Mouse (Mus musculus): ENCODE measurements around the gene Vmn1r60. TPM values are rescaled to one million over a fixed set of nuclear protein-coding genes. Genes with fewer than 3 reads are reported as not detected.
"Not testable (repeated sequence)": the region's sequence is repeated elsewhere in the genome, so short reads cannot be mapped to it uniquely, and the experiment has no call there.

Vmn1r60 gene
- polyA plus RNA-seq (2014; fragmentation: Nextera tagmentation; extraction: Ambion mirVana), result not detected in 2 replicates

DNA sequence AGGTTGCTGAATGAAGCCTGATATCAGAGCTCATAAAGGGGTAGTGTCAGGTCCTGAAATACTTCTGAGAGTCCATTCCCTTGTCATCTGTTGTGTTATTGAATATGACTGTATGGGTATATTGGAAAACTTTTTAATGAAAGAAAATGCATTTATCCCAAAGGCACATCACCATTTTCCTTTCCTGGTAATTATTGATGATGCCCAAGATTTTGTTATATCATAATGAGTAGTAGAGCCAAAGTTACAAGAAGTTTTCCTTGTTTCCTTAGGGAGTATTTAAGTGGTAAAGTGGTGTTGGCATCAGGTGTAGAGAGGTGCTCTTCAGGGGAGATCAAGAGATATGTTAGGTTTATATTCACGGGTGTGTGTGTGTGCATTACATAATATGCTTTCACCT is at the start of gene Vmn1r60:
Gene Vmn1r60, minus strand, starts transcription at position 101 of the 400 bp plus-strand sequence.
- not testable (repeated sequence) for H3K4me3 ChIP-seq (ENCODE audit: low read depth, low read length); H3K4me2 ChIP-seq (ENCODE audit: low read depth, low read length, severe bottlenecking); ATAC-seq (replicated peaks; ENCODE audit: low FRiP score); H3K36me3 ChIP-seq (ENCODE audit: control insufficient read depth, insufficient read depth, low read length); H3K9me3 ChIP-seq (ENCODE audit: control insufficient read depth, low read length); H3K27me3 ChIP-seq (ENCODE audit: control insufficient read depth, insufficient read depth, low read length); DNase-seq (ENCODE audit: low spot score); H3K9ac ChIP-seq (ENCODE audit: low read length); H3K27ac ChIP-seq (ENCODE audit: low read depth, low read length); H3K4me1 ChIP-seq (replicated peaks; ENCODE audit: control insufficient read depth, insufficient read depth, low read length)
- WGBS, result 87% methylated on average over 1 of the region's 1 CpGs

DNA sequence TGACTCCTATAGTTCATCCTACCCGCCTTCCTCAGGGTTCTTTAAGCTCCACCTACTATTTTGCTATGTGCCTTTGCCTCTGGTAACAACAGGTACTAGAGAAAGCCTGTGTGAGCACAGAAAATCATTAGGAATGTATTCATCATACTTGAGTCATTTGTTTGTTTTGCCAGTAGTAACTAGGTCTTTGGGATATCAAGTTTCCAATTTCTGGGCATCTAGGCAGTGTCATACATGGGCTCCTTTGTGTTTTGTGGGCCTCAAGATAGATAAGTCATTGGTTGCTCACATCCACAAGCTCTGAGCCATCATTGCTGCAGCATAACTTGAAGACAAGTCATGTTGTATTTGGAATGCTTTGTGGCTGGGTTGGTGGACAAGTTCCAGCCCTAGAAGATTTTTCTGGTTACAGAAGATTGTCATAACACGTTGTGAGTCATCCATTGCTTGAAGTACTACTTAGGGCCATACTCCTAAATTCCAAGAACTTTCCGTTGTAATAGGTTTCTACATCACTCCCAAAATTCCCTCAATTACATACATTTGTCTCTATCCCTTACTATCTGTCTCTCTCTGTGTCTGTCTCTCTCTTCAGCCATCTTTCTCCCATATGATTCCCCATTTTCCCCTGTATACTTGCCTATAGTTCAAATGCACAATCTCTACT is 6.2 kb downstream of the Vmn1r60 start:
- not testable (repeated sequence) for H3K27ac ChIP-seq (ENCODE audit: low read depth, low read length); DNase-seq (ENCODE audit: low spot score); H3K27me3 ChIP-seq (ENCODE audit: control insufficient read depth, insufficient read depth, low read length); H3K36me3 ChIP-seq (ENCODE audit: control insufficient read depth, insufficient read depth, low read length); H3K9me3 ChIP-seq (ENCODE audit: control insufficient read depth, low read length); H3K9ac ChIP-seq (ENCODE audit: low read length); H3K4me2 ChIP-seq (ENCODE audit: low read depth, low read length, severe bottlenecking); ATAC-seq (replicated peaks; ENCODE audit: low FRiP score); H3K4me3 ChIP-seq (ENCODE audit: low read depth, low read length); H3K4me1 ChIP-seq (replicated peaks; ENCODE audit: control insufficient read depth, insufficient read depth, low read length)
- WGBS, result 63% methylated on average over 3 of the region's 3 CpGs

DNA sequence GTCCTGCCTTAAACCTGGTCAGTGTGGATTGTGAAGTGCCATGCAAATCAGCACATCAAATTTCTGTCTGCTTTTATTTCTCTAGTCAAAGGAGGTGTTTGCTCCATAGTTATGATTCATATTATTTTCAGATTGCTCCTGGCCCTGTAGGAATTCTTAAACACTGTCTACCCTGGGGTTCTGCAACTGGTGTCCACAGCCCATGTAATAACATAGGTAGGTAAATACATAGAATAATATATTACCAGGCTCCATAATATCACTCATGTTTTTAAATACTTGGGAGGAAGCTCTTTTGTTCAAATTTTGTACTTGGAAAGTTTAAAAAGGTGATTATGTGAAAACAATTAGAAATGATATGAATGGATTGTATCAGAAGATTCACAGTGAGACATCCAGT is 53.3 kb downstream of the Vmn1r60 start, which contains the start of gene Vmn2r28:
Gene Vmn2r28, minus strand, starts transcription at position 101 of the 400 bp plus-strand sequence.
- H3K27ac ChIP-seq (ENCODE audit: low read depth, low read length); H3K27me3 ChIP-seq (ENCODE audit: control insufficient read depth, insufficient read depth, low read length); ATAC-seq (replicated peaks; ENCODE audit: low FRiP score); H3K36me3 ChIP-seq (ENCODE audit: control insufficient read depth, insufficient read depth, low read length); H3K4me1 ChIP-seq (replicated peaks; ENCODE audit: control insufficient read depth, insufficient read depth, low read length); H3K4me2 ChIP-seq (ENCODE audit: low read depth, low read length, severe bottlenecking); DNase-seq (ENCODE audit: low spot score); H3K4me3 ChIP-seq (ENCODE audit: low read depth, low read length); H3K9me3 ChIP-seq (ENCODE audit: control insufficient read depth, low read length); H3K9ac ChIP-seq (ENCODE audit: low read length): not testable (repeated sequence)

Other genes with a start within 250 kb of the Vmn1r60 start
- gene Gm5065, start 196.8 kb downstream of the Vmn1r60 start, polyA plus RNA-seq (2014; fragmentation: Nextera tagmentation; extraction: Ambion mirVana), result not detected in 2 replicates
- gene Nlrp2, start 196.3 kb downstream of the Vmn1r60 start, polyA plus RNA-seq (2014; fragmentation: Nextera tagmentation; extraction: Ambion mirVana), result not detected in 2 replicates
- not detected in 2 replicates for gene Vmn1r58, start 133.9 kb downstream of the Vmn1r60 start, polyA plus RNA-seq (2014; fragmentation: Nextera tagmentation; extraction: Ambion mirVana)
- not detected in 2 replicates for gene Vmn1r59, start 90.5 kb downstream of the Vmn1r60 start, polyA plus RNA-seq (2014; fragmentation: Nextera tagmentation; extraction: Ambion mirVana)
- not detected in 2 replicates for gene Vmn2r28, start 53.4 kb downstream of the Vmn1r60 start, polyA plus RNA-seq (2014; fragmentation: Nextera tagmentation; extraction: Ambion mirVana)
- gene Vmn1r61, start 66.0 kb upstream of the Vmn1r60 start, polyA plus RNA-seq (2014; fragmentation: Nextera tagmentation; extraction: Ambion mirVana), result not detected in 2 replicates
- gene Vmn1r62, start 126.3 kb upstream of the Vmn1r60 start, polyA plus RNA-seq (2014; fragmentation: Nextera tagmentation; extraction: Ambion mirVana), result not detected in 2 replicates

Measured in forebrain, embryonic 11.5 days (tissue).